Mouse (Mus musculus): ENCODE data around the gene Mmp17. TPM values are rescaled to one million over a fixed set of nuclear protein-coding genes. Genes with fewer than 3 reads are reported as not detected.

Gene Mmp17
- total and polyA plus RNA-seq, 3 experiments: 1.0 to 1.5 (median 1.4) TPM

- WGBS: 66% methylated on average over 13 of the region's 13 CpGs
- peaks cover 1% of the 10 kb centered on the region; the same call in 1 of the 2 replicates for H3K4me1 ChIP-seq (ENCODE audit: control insufficient read depth, insufficient read depth, low read length)
- DNase-seq: no peak
- intact Hi-C loops (cut with DNase I): loop anchor here (2.0 kb wide), 3 partner anchors 86 to 408 kb away; partner anchors contain the start of gene Sfswap
- H3K4me3 ChIP-seq: no peak overlapping the region
- H3K27ac ChIP-seq: no peak overlapping the region
- 0 out of 2 replicates have a peak, but pooled peaks cover 2% of the 10 kb centered on the region for H3K27me3 ChIP-seq (ENCODE audit: control insufficient read depth, insufficient read depth, low read length)
- no peaks in the 10 kb centered on the region for H3K79me2 ChIP-seq (replicated peaks; ENCODE audit: control insufficient read depth, insufficient read depth, low read length)
- no peak for TF ChIP-seq EP300 (IDR thresholded peaks at IDR 0.05; ENCODE audit: insufficient read depth, low read depth, low read length)
- TF ChIP-seq POLR2A (IDR thresholded peaks at IDR 0.05; ENCODE audit: insufficient read depth, low read depth, low read length): no peak
- TF ChIP-seq CTCF (IDR thresholded peaks at IDR 0.05): no peak
- H3K9ac ChIP-seq (ENCODE audit: low read depth, low read length): no peak overlapping the region
- H3K36me3 ChIP-seq (ENCODE audit: control insufficient read depth, insufficient read depth, low read length): no peaks in the 10 kb centered on the region
Measured at GRCm38 (mm10) chr5:129586471-129586870, 2.5 kb downstream of the Mmp17 start.

GRCm38 (mm10) chr5:129590915-129591314 lies 6.9 kb downstream of the Mmp17 start:
- Histone ChIP-seq H3K4me1 (ENCODE audit: control insufficient read depth, insufficient read depth, low read length) (no peaks in the 10 kb centered on the region; the same call in 1 of the 2 replicates), H3K9ac (ENCODE audit: low read depth, low read length) (no peak overlapping the region), H3K27me3 (ENCODE audit: control insufficient read depth, insufficient read depth, low read length) (no peaks in the 10 kb centered on the region), H3K79me2 (replicated peaks; ENCODE audit: control insufficient read depth, insufficient read depth, low read length) (no peaks in the 10 kb centered on the region), H3K36me3 (ENCODE audit: control insufficient read depth, insufficient read depth, low read length) (no peaks in the 10 kb centered on the region), H3K4me3 (no peak overlapping the region), H3K27ac (no peak overlapping the region)
- TF ChIP-seq POLR2A (IDR thresholded peaks at IDR 0.05; ENCODE audit: insufficient read depth, low read depth, low read length) (no peak), EP300 (IDR thresholded peaks at IDR 0.05; ENCODE audit: insufficient read depth, low read depth, low read length) (no peak), CTCF (IDR thresholded peaks at IDR 0.05) (no peak)
- no peak for DNase-seq
- WGBS: 18% methylated on average over 11 of the region's 11 CpGs
- intact Hi-C loops (cut with DNase I): no loop called here

- Histone ChIP-seq H3K4me1 (ENCODE audit: control insufficient read depth, insufficient read depth, low read length) (no peaks in the 10 kb centered on the region), H3K9ac (ENCODE audit: low read depth, low read length) (no peak overlapping the region), H3K79me2 (replicated peaks; ENCODE audit: control insufficient read depth, insufficient read depth, low read length) (no peaks in the 10 kb centered on the region), H3K4me3 (no peak overlapping the region), H3K36me3 (ENCODE audit: control insufficient read depth, insufficient read depth, low read length) (no peaks in the 10 kb centered on the region), H3K27me3 (ENCODE audit: control insufficient read depth, insufficient read depth, low read length) (no peaks in the 10 kb centered on the region), H3K27ac (no peak overlapping the region)
- 32% methylated on average over 19 of the region's 19 CpGs for WGBS
- intact Hi-C loops (cut with DNase I): loop anchor here (1.0 to 2.0 kb wide), 2 partner anchors 416 to 532 kb away; no protein-coding TSS in a partner anchor
- TF ChIP-seq POLR2A (IDR thresholded peaks at IDR 0.05; ENCODE audit: insufficient read depth, low read depth, low read length) (no peak), CTCF (IDR thresholded peaks at IDR 0.05) (peak; percentile 93), EP300 (IDR thresholded peaks at IDR 0.05; ENCODE audit: insufficient read depth, low read depth, low read length) (peak; percentile 67; the same call in 1 of the 2 replicates)
- peak; percentile 79 to 88 for DNase-seq
Measured at GRCm38 (mm10) chr5:129594116-129595114, 10.4 kb downstream of the Mmp17 start.

GRCm38 (mm10) chr5:129602071-129602487 lies 18.1 kb downstream of the Mmp17 start:
- Histone ChIP-seq H3K4me1 (ENCODE audit: control insufficient read depth, insufficient read depth, low read length) (no peaks in the 10 kb centered on the region), H3K79me2 (replicated peaks; ENCODE audit: control insufficient read depth, insufficient read depth, low read length) (no peaks in the 10 kb centered on the region), H3K4me3 (no peak overlapping the region), H3K27ac (no peak overlapping the region), H3K27me3 (ENCODE audit: control insufficient read depth, insufficient read depth, low read length) (no peaks in the 10 kb centered on the region), H3K9ac (ENCODE audit: low read depth, low read length) (no peak overlapping the region), H3K36me3 (ENCODE audit: control insufficient read depth, insufficient read depth, low read length) (no peaks in the 10 kb centered on the region)
- 46% methylated on average over 16 of the region's 16 CpGs for WGBS
- intact Hi-C loops (cut with DNase I): no loop called here
- DNase-seq: no peak
- TF ChIP-seq POLR2A (IDR thresholded peaks at IDR 0.05; ENCODE audit: insufficient read depth, low read depth, low read length): no peak
- peak; percentile 55 for TF ChIP-seq CTCF (IDR thresholded peaks at IDR 0.05)

GRCm38 (mm10) chr5:129607476-129607875 lies 23.5 kb downstream of the Mmp17 start:
- Histone ChIP-seq H3K27me3 (ENCODE audit: control insufficient read depth, insufficient read depth, low read length) (no peaks in the 10 kb centered on the region), H3K4me1 (ENCODE audit: control insufficient read depth, insufficient read depth, low read length) (no peaks in the 10 kb centered on the region), H3K27ac (no peak overlapping the region), H3K36me3 (ENCODE audit: control insufficient read depth, insufficient read depth, low read length) (no peaks in the 10 kb centered on the region), H3K9ac (ENCODE audit: low read depth, low read length) (no peak overlapping the region), H3K4me3 (no peak overlapping the region), H3K79me2 (replicated peaks; ENCODE audit: control insufficient read depth, insufficient read depth, low read length) (no peaks in the 10 kb centered on the region)
- intact Hi-C loops (cut with DNase I): no loop called here
- no peak for TF ChIP-seq POLR2A (IDR thresholded peaks at IDR 0.05; ENCODE audit: insufficient read depth, low read depth, low read length)
- no peak for TF ChIP-seq CTCF (IDR thresholded peaks at IDR 0.05)
- no peak for TF ChIP-seq EP300 (IDR thresholded peaks at IDR 0.05; ENCODE audit: insufficient read depth, low read depth, low read length)
- 83% methylated on average over 8 of the region's 8 CpGs for WGBS
- DNase-seq: no peak

- intact Hi-C loops (cut with DNase I): loop anchor here (1.0 to 5.0 kb wide), 3 partner anchors 106 to 266 kb away; partner anchors contain the start of gene Mrps17
- H3K79me2 ChIP-seq (replicated peaks; ENCODE audit: control insufficient read depth, insufficient read depth, low read length): no peaks in the 10 kb centered on the region
- no peak overlapping the region for H3K4me3 ChIP-seq
- DNase-seq: peak; percentile 56 to 67
- WGBS: 15% methylated on average over 1 of the region's 1 CpGs
- TF ChIP-seq CTCF (IDR thresholded peaks at IDR 0.05): peak; percentile 87
- TF ChIP-seq POLR2A (IDR thresholded peaks at IDR 0.05; ENCODE audit: insufficient read depth, low read depth, low read length): no peak
- peak; percentile 67; the same call in 1 of the 2 replicates for TF ChIP-seq EP300 (IDR thresholded peaks at IDR 0.05; ENCODE audit: insufficient read depth, low read depth, low read length)
- no peak overlapping the region for H3K27ac ChIP-seq
- no peaks in the 10 kb centered on the region for H3K27me3 ChIP-seq (ENCODE audit: control insufficient read depth, insufficient read depth, low read length)
- H3K36me3 ChIP-seq (ENCODE audit: control insufficient read depth, insufficient read depth, low read length): no peaks in the 10 kb centered on the region
- no peaks in the 10 kb centered on the region for H3K4me1 ChIP-seq (ENCODE audit: control insufficient read depth, insufficient read depth, low read length)
- H3K9ac ChIP-seq (ENCODE audit: low read depth, low read length): no peak overlapping the region
Measured at GRCm38 (mm10) chr5:129611060-129611459, 27.1 kb downstream of the Mmp17 start.
